Mouse (Mus musculus): Measurements from ENCODE around the gene Prickle4.
"Not testable (repeated sequence)": the region's sequence is repeated elsewhere in the genome, so short reads cannot be mapped to it uniquely, and the experiment has no call there.

Prickle4 gene

GRCm38 (mm10) chr17:47678702-47679101, 15.8 kb downstream of the Prickle4 start:
- in situ Hi-C loops (cut with MboI; ENCODE audit: low pct_unique_long_range_greater_than_20kb in 1 of 2, low sequenced_read_pairs in 2 of 2, unreplicated experiment in 1 of 2), result no loop called here

- in situ Hi-C loops (cut with MboI; ENCODE audit: low pct_unique_long_range_greater_than_20kb in 1 of 2, low sequenced_read_pairs in 2 of 2, unreplicated experiment in 1 of 2), result no loop called here
Observed at GRCm38 (mm10) chr17:47678238-47678637, 16.3 kb downstream of the Prickle4 start.

- in situ Hi-C loops (cut with MboI; ENCODE audit: low pct_unique_long_range_greater_than_20kb in 1 of 2, low sequenced_read_pairs in 2 of 2, unreplicated experiment in 1 of 2), result no loop called here
Observed at GRCm38 (mm10) chr17:47676581-47676980, 18.0 kb downstream of the Prickle4 start.

GRCm38 (mm10) chr17:47672311-47673111, 22.0 kb downstream of the Prickle4 start:
- in situ Hi-C loops (cut with MboI; ENCODE audit: low pct_unique_long_range_greater_than_20kb in 1 of 2, low sequenced_read_pairs in 2 of 2, unreplicated experiment in 1 of 2), result no loop called here

GRCm38 (mm10) chr17:47671988-47672310, 22.6 kb downstream of the Prickle4 start:
- in situ Hi-C loops (cut with MboI; ENCODE audit: low pct_unique_long_range_greater_than_20kb in 1 of 2, low sequenced_read_pairs in 2 of 2, unreplicated experiment in 1 of 2), result no loop called here

- in situ Hi-C loops (cut with MboI; ENCODE audit: low pct_unique_long_range_greater_than_20kb in 1 of 2, low sequenced_read_pairs in 2 of 2, unreplicated experiment in 1 of 2), result no loop called here
Observed at GRCm38 (mm10) chr17:47669166-47669565, 25.4 kb downstream of the Prickle4 start.

- in situ Hi-C loops (cut with MboI; ENCODE audit: low pct_unique_long_range_greater_than_20kb in 1 of 2, low sequenced_read_pairs in 2 of 2, unreplicated experiment in 1 of 2), result no loop called here
Observed at GRCm38 (mm10) chr17:47664474-47664873, 30.1 kb downstream of the Prickle4 start.

GRCm38 (mm10) chr17:47663009-47663713, 31.4 kb downstream of the Prickle4 start:
- in situ Hi-C loops (cut with MboI; ENCODE audit: low pct_unique_long_range_greater_than_20kb in 1 of 2, low sequenced_read_pairs in 2 of 2, unreplicated experiment in 1 of 2), result no loop called here

- in situ Hi-C loops (cut with MboI; ENCODE audit: low pct_unique_long_range_greater_than_20kb in 1 of 2, low sequenced_read_pairs in 2 of 2, unreplicated experiment in 1 of 2), result no loop called here
Observed at GRCm38 (mm10) chr17:47658741-47659243, 35.7 kb downstream of the Prickle4 start.

- in situ Hi-C loops (cut with MboI; ENCODE audit: low pct_unique_long_range_greater_than_20kb in 1 of 2, low sequenced_read_pairs in 2 of 2, unreplicated experiment in 1 of 2), result no loop called here
Observed at GRCm38 (mm10) chr17:47657901-47658300, 36.6 kb downstream of the Prickle4 start.

- in situ Hi-C loops (cut with MboI; ENCODE audit: low pct_unique_long_range_greater_than_20kb in 1 of 2, low sequenced_read_pairs in 2 of 2, unreplicated experiment in 1 of 2), result no loop called here
Observed at GRCm38 (mm10) chr17:47655697-47656096, 38.8 kb downstream of the Prickle4 start.

- in situ Hi-C loops (cut with MboI; ENCODE audit: low pct_unique_long_range_greater_than_20kb in 1 of 2, low sequenced_read_pairs in 2 of 2, unreplicated experiment in 1 of 2), result not testable (repeated sequence)
Observed at GRCm38 (mm10) chr17:47654346-47654745, 40.2 kb downstream of the Prickle4 start.

- in situ Hi-C loops (cut with MboI; ENCODE audit: low pct_unique_long_range_greater_than_20kb in 1 of 2, low sequenced_read_pairs in 2 of 2, unreplicated experiment in 1 of 2), result no loop called here
Observed at GRCm38 (mm10) chr17:47651953-47652352, 42.6 kb downstream of the Prickle4 start.

GRCm38 (mm10) chr17:47648966-47649365, 45.6 kb downstream of the Prickle4 start:
- in situ Hi-C loops (cut with MboI; ENCODE audit: low pct_unique_long_range_greater_than_20kb in 1 of 2, low sequenced_read_pairs in 2 of 2, unreplicated experiment in 1 of 2), result no loop called here

- in situ Hi-C loops (cut with MboI; ENCODE audit: low pct_unique_long_range_greater_than_20kb in 1 of 2, low sequenced_read_pairs in 2 of 2, unreplicated experiment in 1 of 2), result no loop called here
Observed at GRCm38 (mm10) chr17:47646683-47647082, 47.9 kb downstream of the Prickle4 start.

GRCm38 (mm10) chr17:47642992-47643391, 51.5 kb downstream of the Prickle4 start:
- in situ Hi-C loops (cut with MboI; ENCODE audit: low pct_unique_long_range_greater_than_20kb in 1 of 2, low sequenced_read_pairs in 2 of 2, unreplicated experiment in 1 of 2), result no loop called here

Measured in mouse embryonic stem cell (cell line).